Mouse (Mus musculus) limb, embryonic 13.5 days (tissue): ENCODE data around the gene Nt5c2. TPM values are rescaled to one million over a fixed set of nuclear protein-coding genes. Genes with fewer than 3 reads are reported as not detected.

ENCODE experiments used
- ATAC-seq: fragments of 200-750 bp; cut with Nextera tagmentation; 2 replicates; pipeline ENCODE4 v1.8.0; 2017; ENCODE audit warnings: low read depth, moderate number of reproducible peaks, moderate TSS enrichment; ENCODE audit not compliant: low FRiP score
- H3K27ac ChIP-seq: fragments of 300-500 bp; sonication (generic); 2 replicates; pipeline ENCODE4 v1.5.1; 2015; ENCODE audit warnings: inconsistent platforms, mild to moderate bottlenecking, moderate library complexity
- H3K27me3 ChIP-seq: fragments of 300-500 bp; sonication (generic); 2 replicates; pipeline ENCODE4 v1.6.1; 2015; ENCODE audit warnings: mild to moderate bottlenecking, inconsistent platforms
- H3K36me3 ChIP-seq: fragments of 300-500 bp; sonication (generic); 2 replicates; pipeline ENCODE4 v1.6.1; 2015; ENCODE audit warnings: inconsistent platforms, mild to moderate bottlenecking, moderate library complexity
- H3K4me1 ChIP-seq: fragments of 300-500 bp; sonication (generic); 2 replicates; pipeline ENCODE4 v1.6.1; 2015; ENCODE audit warnings: inconsistent platforms
- H3K4me2 ChIP-seq: fragments of 300-500 bp; sonication (generic); replicated peaks from 2 replicates; pipeline ENCODE4 v1.6.1; 2015; ENCODE audit warnings: inconsistent platforms, mild to moderate bottlenecking, moderate library complexity
- H3K4me3 ChIP-seq: fragments of 300-500 bp; sonication (generic); 2 replicates; pipeline ENCODE4 v1.5.1; 2015; ENCODE audit warnings: moderate library complexity, mild to moderate bottlenecking, inconsistent platforms
- H3K9ac ChIP-seq: fragments of 300-500 bp; sonication (generic); 2 replicates; pipeline ENCODE4 v1.6.1; 2015; ENCODE audit warnings: mild to moderate bottlenecking, inconsistent platforms
- H3K9me3 ChIP-seq: fragments of 300-500 bp; sonication (generic); 2 replicates; pipeline ENCODE4 v1.6.1; 2016; ENCODE audit warnings: inconsistent platforms
- WGBS: fragments of 180-500 bp; shearing (Covaris S2); methylation state at CpG from one replicate; pipeline ENCODE4 v1.1.7; 2015; 5-methylcytosine and 5-hydroxymethylcytosine counted together
- polyA plus RNA-seq: library from polyadenylated mRNA; unstranded; fragments of >200 nt; fragmentation: Nextera tagmentation; extraction: Ambion mirVana; gene quantifications from 2 replicates; pipeline ENCODE4 v1.2.1, GENCODE M21; 2015

The Nt5c2 gene
- polyA plus RNA-seq, 1 experiment from 2014 or later, result 86.8 TPM

- Histone ChIP-seq H3K36me3 (no peaks in the 10 kb centered on the region), H3K4me3 (no peak overlapping the region), H3K9ac (no peak overlapping the region), H3K9me3 (no peaks in the 10 kb centered on the region), H3K4me1 (peaks cover 13% of the 10 kb centered on the region; the same call in 1 of the 2 replicates), H3K27me3 (no peaks in the 10 kb centered on the region), H3K27ac (no peak overlapping the region), H3K4me2 (no peak overlapping the region)
- 45% methylated on average over 13 of the region's 13 CpGs for WGBS
- no peak for ATAC-seq
Observed at GRCm38 (mm10) chr19:46970121-46970729, 44.7 kb downstream of the Nt5c2 start.

GRCm38 (mm10) chr19:46969286-46969985 lies 45.5 kb downstream of the Nt5c2 start:
- no peak for ATAC-seq
- WGBS, result 81% methylated on average over 22 of the region's 22 CpGs

GRCm38 (mm10) chr19:46968833-46969232 lies 46.1 kb downstream of the Nt5c2 start:
- H3K4me2 ChIP-seq, result no peak overlapping the region
- no peak for ATAC-seq
- H3K9me3 ChIP-seq, result no peaks in the 10 kb centered on the region
- 82% methylated on average over 5 of the region's 5 CpGs for WGBS
- H3K9ac ChIP-seq, result no peak overlapping the region
- no peaks in the 10 kb centered on the region for H3K36me3 ChIP-seq
- peaks cover 13% of the 10 kb centered on the region; the same call in 1 of the 2 replicates for H3K4me1 ChIP-seq
- H3K27me3 ChIP-seq, result no peaks in the 10 kb centered on the region
- no peak overlapping the region for H3K4me3 ChIP-seq
- no peak overlapping the region for H3K27ac ChIP-seq

More at GRCm38 (mm10) chr19:46969286-46969985, 45.5 kb downstream of the Nt5c2 start:
- no peak overlapping the region for H3K4me3 ChIP-seq
- no peaks in the 10 kb centered on the region for H3K36me3 ChIP-seq
- H3K27me3 ChIP-seq, result no peaks in the 10 kb centered on the region
- H3K9me3 ChIP-seq, result no peaks in the 10 kb centered on the region
- H3K4me1 ChIP-seq, result peaks cover 13% of the 10 kb centered on the region; the same call in 1 of the 2 replicates
- H3K4me2 ChIP-seq, result no peak overlapping the region
- no peak overlapping the region for H3K27ac ChIP-seq
- H3K9ac ChIP-seq, result no peak overlapping the region

GRCm38 (mm10) chr19:46967861-46968260 lies 47.1 kb downstream of the Nt5c2 start:
- no peak overlapping the region for H3K27ac ChIP-seq
- ATAC-seq, result no peak
- no peak overlapping the region for H3K9ac ChIP-seq
- H3K9me3 ChIP-seq, result no peaks in the 10 kb centered on the region
- no peaks in the 10 kb centered on the region for H3K27me3 ChIP-seq
- no peak overlapping the region for H3K4me3 ChIP-seq
- no peak overlapping the region for H3K4me2 ChIP-seq
- no peaks in the 10 kb centered on the region for H3K36me3 ChIP-seq
- 63% methylated on average over 4 of the region's 4 CpGs for WGBS
- H3K4me1 ChIP-seq, result peaks cover 17% of the 10 kb centered on the region

- Histone ChIP-seq H3K27me3 (no peaks in the 10 kb centered on the region), H3K4me2 (no peak overlapping the region), H3K4me1 (peaks cover 17% of the 10 kb centered on the region), H3K4me3 (no peak overlapping the region), H3K36me3 (no peaks in the 10 kb centered on the region), H3K9ac (no peak overlapping the region), H3K27ac (no peak overlapping the region), H3K9me3 (no peaks in the 10 kb centered on the region)
- no peak for ATAC-seq
- WGBS, result 92% methylated on average over 6 of the region's 6 CpGs
Observed at GRCm38 (mm10) chr19:46966330-46966729, 48.6 kb downstream of the Nt5c2 start.

- H3K27me3 ChIP-seq, result no peaks in the 10 kb centered on the region
- peaks cover 16% of the 10 kb centered on the region for H3K4me1 ChIP-seq
- no peaks in the 10 kb centered on the region for H3K9me3 ChIP-seq
- no peak overlapping the region for H3K9ac ChIP-seq
- no peak overlapping the region for H3K27ac ChIP-seq
- ATAC-seq, result no peak
- no peaks in the 10 kb centered on the region for H3K36me3 ChIP-seq
- no peak overlapping the region for H3K4me3 ChIP-seq
- no peak overlapping the region for H3K4me2 ChIP-seq
Observed at GRCm38 (mm10) chr19:46965496-46965895, 49.5 kb downstream of the Nt5c2 start.

- ATAC-seq, result no peak
Observed at GRCm38 (mm10) chr19:46964353-46964752, 50.6 kb downstream of the Nt5c2 start.

GRCm38 (mm10) chr19:46963440-46963839 lies 51.5 kb downstream of the Nt5c2 start:
- H3K9me3 ChIP-seq, result no peaks in the 10 kb centered on the region
- no peak overlapping the region for H3K27ac ChIP-seq
- H3K27me3 ChIP-seq, result no peaks in the 10 kb centered on the region
- no peak overlapping the region for H3K9ac ChIP-seq
- no peaks in the 10 kb centered on the region for H3K36me3 ChIP-seq
- H3K4me1 ChIP-seq, result peaks cover 30% of the 10 kb centered on the region
- H3K4me3 ChIP-seq, result no peak overlapping the region
- H3K4me2 ChIP-seq, result no peak overlapping the region
- no peak for ATAC-seq

More at GRCm38 (mm10) chr19:46964353-46964752, 50.6 kb downstream of the Nt5c2 start:
- Histone ChIP-seq H3K4me1 (peaks cover 23% of the 10 kb centered on the region), H3K27me3 (no peaks in the 10 kb centered on the region), H3K4me3 (no peak overlapping the region), H3K9ac (no peak overlapping the region), H3K4me2 (no peak overlapping the region), H3K27ac (no peak overlapping the region), H3K9me3 (no peaks in the 10 kb centered on the region), H3K36me3 (no peaks in the 10 kb centered on the region)
- WGBS, result 52% methylated on average over 9 of the region's 9 CpGs

GRCm38 (mm10) chr19:46962841-46963240 lies 52.1 kb downstream of the Nt5c2 start:
- WGBS, result 23% methylated on average over 7 of the region's 7 CpGs
- Histone ChIP-seq H3K36me3 (no peaks in the 10 kb centered on the region), H3K27me3 (no peaks in the 10 kb centered on the region), H3K4me2 (peak overlapping the region; percentile 65), H3K9ac (peak overlapping the region; percentile 94; the same call in 1 of the 2 replicates), H3K27ac (peak overlapping the region; percentile 22; the same call in 1 of the 2 replicates), H3K4me1 (peaks cover 33% of the 10 kb centered on the region), H3K9me3 (no peaks in the 10 kb centered on the region), H3K4me3 (peak overlapping the region; percentile 76; the same call in 1 of the 2 replicates)
- ATAC-seq, result no peak

GRCm38 (mm10) chr19:46962171-46962772 lies 52.7 kb downstream of the Nt5c2 start:
- H3K9me3 ChIP-seq, result no peaks in the 10 kb centered on the region
- H3K4me1 ChIP-seq, result peaks cover 39% of the 10 kb centered on the region
- H3K9ac ChIP-seq, result peak overlapping the region; percentile 94
- ATAC-seq, result peak; percentile 92
- H3K27ac ChIP-seq, result peak overlapping the region; percentile 98
- under 1% methylated on average over 52 of the region's 54 CpGs for WGBS
- H3K36me3 ChIP-seq, result no peaks in the 10 kb centered on the region
- H3K4me3 ChIP-seq, result peak overlapping the region; percentile 76
- no peaks in the 10 kb centered on the region for H3K27me3 ChIP-seq
- peak overlapping the region; percentile 65 for H3K4me2 ChIP-seq

GRCm38 (mm10) chr19:46961652-46962051 lies 53.3 kb downstream of the Nt5c2 start:
- Histone ChIP-seq H3K36me3 (no peaks in the 10 kb centered on the region), H3K27ac (peak overlapping the region; percentile 98), H3K4me3 (peak overlapping the region; percentile 76), H3K9me3 (no peaks in the 10 kb centered on the region), H3K27me3 (no peaks in the 10 kb centered on the region), H3K4me2 (peak overlapping the region; percentile 65), H3K4me1 (peaks cover 39% of the 10 kb centered on the region), H3K9ac (peak overlapping the region; percentile 94)
- WGBS, result under 1% methylated on average over 36 of the region's 36 CpGs
- ATAC-seq, result peak; percentile 89

GRCm38 (mm10) chr19:46961047-46961651 lies 53.8 kb downstream of the Nt5c2 start:
- Histone ChIP-seq H3K4me1 (peaks cover 39% of the 10 kb centered on the region), H3K27ac (peak overlapping the region; percentile 98), H3K9me3 (no peaks in the 10 kb centered on the region), H3K27me3 (no peaks in the 10 kb centered on the region), H3K4me3 (peak overlapping the region; percentile 76), H3K4me2 (peak overlapping the region; percentile 65), H3K36me3 (no peaks in the 10 kb centered on the region), H3K9ac (peak overlapping the region; percentile 94)
- no peak for ATAC-seq
- WGBS, result 6% methylated on average over 22 of the region's 22 CpGs
